Mouse (Mus musculus): Measurements from ENCODE around the gene Slc25a48.

Gene Slc25a48

DNA sequence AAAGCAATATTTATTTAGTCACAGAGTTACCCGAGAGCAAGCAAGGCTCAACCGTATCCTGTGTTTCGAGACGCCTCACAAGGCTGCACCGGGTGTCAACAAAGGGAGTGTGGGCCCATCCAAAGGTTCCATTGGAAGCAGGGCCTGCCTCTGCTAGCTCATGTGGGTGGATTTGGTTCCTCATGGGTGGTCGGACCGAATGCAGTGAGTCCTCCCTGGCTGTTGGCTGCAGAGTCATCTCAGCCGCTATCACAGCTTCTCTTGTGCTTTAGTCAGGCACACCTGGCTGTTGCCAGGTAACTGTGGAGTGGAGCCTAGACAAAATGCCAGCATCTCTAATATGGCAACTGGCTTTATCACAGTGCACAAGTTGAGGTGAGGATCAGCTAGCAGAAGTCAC, 62.5 kb downstream of the Slc25a48 start:
- in situ Hi-C loops (cut with MboI; ENCODE audit: unreplicated experiment in 2 of 2): no loop called here

DNA sequence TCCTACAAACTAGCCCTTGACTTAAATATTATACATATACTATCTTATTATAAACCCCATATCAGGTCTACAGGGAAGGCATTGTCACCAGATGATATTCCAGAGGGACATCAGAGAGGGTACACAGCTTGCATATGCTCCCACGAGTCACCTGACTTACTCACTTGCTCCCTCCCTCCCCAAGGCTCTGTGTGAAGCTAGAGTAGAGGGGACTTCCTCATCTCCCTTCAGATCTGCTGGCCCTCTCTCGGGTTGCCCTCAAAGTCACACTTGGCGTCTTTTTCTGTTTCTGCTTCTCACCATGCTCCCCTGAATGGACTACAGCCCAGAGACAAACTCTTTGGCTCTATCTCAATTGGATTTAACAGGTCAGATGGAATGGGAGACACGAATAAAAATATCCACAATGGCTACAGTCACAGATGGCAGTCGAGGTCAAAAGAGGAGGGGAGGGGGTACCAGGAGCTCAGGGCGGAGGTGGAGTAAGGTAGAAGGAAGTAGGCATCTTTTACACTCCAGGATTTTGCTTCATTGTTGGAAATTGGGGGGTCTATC, 63.8 kb downstream of the Slc25a48 start:
- in situ Hi-C loops (cut with MboI; ENCODE audit: unreplicated experiment in 2 of 2): no loop called here

DNA sequence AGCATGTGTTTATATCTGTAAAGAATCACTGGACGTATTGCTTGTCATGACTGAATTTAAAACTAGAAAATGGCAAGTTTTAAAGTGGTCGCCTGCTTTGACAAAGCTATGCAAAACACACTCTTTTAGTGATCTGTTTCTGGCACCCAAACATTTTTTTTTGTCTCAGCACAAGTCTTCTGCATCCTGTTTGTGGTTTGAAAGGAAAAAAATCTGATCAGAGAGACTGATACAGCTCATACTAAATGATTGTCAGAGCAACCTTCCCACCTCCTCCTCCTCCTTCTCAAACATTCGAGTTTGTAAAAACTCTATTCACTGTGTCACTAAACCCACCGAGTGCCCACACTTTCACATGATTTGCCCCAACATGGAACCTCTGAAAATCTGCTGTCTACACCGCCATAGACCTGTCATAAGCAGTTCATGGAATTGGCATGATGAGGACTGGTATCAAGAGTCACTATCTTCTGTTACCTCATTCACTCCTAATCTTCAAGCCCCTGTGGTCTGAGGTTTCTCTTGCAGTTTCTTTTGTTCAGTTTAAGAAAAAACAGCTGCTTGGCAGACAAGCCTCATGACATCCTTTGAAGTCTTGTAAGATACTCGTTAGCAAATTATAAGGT, 68.8 kb downstream of the Slc25a48 start:
- in situ Hi-C loops (cut with MboI; ENCODE audit: unreplicated experiment in 2 of 2): no loop called here

DNA sequence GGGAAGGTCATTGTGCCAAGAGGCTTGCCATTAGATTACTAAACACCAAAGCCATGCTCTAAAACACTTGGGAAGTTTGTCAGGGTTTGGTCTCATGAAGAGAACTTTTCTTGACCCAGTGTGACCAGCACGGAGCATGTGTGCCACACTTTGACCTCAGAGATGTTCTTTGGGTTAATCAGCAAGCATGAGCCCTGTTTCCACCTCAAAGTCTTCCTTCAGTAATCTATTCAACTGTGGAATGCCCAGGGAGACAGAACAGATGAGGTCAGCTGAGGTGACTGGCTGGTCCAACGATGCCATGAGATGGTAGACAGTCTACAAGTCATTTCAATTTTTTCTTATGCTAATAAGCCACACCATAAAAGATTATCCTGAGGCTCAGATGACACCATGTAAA, 71.6 kb downstream of the Slc25a48 start:
- in situ Hi-C loops (cut with MboI; ENCODE audit: unreplicated experiment in 2 of 2): no loop called here

DNA sequence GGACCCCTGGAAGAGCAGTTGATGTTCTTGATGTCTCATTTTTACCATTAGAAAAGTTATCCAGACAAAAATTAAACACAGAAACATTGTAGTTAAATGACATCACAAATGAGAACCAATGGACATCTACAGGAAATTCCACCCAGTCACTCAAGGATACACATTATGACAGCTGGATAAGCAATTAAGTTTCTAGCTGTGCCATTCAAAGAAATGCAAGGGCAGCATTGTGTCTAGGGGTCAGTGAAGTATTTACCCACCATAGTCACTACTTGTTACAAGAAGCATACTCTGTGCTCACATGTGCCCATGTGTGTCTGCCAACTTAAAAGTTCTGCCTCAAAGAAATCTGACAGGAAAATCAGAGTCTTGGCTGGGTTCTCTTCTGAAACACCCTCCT, 75.4 kb downstream of the Slc25a48 start:
- in situ Hi-C loops (cut with MboI; ENCODE audit: unreplicated experiment in 2 of 2): no loop called here

DNA sequence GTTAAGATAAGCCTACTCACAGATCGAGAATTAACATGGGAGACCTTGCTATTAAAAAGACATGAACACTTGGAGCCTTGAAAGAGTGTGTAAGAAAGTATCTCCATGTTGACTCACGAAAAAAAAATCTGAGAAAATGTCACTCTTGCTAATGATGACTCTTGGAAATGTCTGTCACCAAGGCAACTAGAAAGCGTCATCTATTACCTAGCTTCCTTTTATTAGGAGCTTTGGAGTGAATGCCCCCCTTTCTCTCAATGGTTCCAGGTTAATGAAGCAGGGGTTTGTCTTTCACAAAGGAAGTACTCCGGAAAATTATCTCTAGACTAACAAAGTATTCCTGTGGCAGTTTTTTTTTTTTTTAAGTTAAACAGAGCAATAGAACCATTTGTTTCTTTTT, 78.2 kb downstream of the Slc25a48 start:
- in situ Hi-C loops (cut with MboI; ENCODE audit: unreplicated experiment in 2 of 2): no loop called here

DNA sequence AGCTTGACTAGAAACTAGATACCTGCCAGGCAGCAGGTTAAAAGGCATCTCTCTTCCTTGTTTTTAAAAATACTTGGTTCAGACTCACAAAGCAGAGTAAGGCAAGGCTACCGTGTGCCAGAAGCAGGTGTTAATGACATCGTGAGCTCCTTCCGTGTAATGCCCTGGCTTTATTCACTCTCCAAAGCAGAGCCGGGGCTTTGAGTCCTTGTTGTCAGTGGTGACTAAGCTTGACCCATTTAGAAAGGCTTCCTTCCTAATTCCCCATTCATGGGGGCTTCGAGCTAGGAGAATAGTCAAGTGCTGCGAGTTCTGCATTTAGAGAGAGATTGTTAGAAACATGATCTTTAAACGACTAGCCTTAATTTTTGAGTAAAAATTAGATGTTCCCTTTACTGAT, 78.7 kb downstream of the Slc25a48 start:
- in situ Hi-C loops (cut with MboI; ENCODE audit: unreplicated experiment in 2 of 2): no loop called here

DNA sequence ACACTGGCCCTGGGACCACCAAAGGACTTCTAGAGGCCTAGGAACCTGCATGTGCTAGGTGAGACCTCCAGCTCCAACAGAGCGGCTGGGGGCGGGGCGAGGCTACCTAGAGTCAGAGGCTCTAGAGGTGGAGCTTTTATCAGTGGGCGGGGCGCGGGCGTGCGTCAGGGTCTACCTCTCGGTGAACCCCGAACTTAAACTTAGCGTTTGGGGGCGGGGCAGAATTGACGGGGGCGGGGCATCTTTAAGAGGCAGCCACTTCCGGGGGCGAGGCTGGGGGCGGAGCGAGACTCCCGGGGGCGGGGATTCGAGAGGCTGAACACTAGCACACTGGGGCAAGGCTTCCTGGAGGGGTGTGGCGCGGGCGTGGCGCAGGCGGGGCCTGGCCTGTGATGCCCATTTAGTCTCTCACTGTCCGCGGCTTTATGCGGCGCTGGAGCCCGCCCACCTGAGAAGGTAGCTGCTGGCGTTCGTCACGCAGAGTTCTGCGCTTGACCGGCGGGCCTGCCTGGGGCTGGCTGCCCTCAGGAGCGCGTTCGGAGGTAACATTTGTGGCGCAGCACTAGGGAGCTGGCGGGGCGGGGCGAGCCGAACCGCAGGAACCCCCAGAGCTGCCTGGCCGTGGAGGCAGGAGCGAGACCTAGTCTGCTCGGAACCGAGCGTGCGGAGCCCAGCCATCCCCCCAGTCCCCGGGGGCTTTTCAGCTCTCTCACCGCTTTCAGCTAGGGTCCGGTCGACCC, 84.1 kb downstream of the Slc25a48 start, which contains the start of gene Fbxl21:
Fbxl21 (plus strand) TSS at position 392 of the 740 bp plus-strand sequence.
- in situ Hi-C loops (cut with MboI; ENCODE audit: unreplicated experiment in 2 of 2): no loop called here

DNA sequence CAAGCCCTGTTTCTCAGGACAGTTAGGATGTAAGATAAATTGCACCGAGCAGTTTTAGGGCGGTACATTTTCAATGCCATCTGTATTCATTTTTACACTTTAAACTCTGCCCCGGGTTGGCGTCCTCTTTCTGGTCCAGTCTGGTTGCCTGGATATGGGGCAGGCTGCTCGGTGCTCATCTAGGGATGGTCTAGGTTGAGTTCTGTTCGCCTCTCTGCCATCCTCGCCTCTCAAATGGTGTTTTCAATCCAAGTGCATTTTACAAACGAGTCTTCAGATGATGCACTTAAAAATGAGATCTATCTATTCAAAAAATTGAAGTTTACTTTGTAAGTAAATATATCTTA, 84.6 kb downstream of the Slc25a48 start:
- in situ Hi-C loops (cut with MboI; ENCODE audit: unreplicated experiment in 2 of 2): no loop called here
